Mouse (Mus musculus) kidney, embryonic 14.5 days (tissue): Measurements from ENCODE around the gene Git2. TPM values are rescaled to one million over a fixed set of nuclear protein-coding genes. Genes with fewer than 3 reads are reported as not detected.

Source experiments
- ATAC-seq: fragments of 200-750 bp; cut with Nextera tagmentation; 2 replicates; pipeline ENCODE4 v1.8.0; 2017; ENCODE audit warnings: moderate number of reproducible peaks, mild to moderate bottlenecking, moderate TSS enrichment, moderate library complexity; ENCODE audit not compliant: low FRiP score, low TSS enrichment
- H3K27ac ChIP-seq: fragments of 300-500 bp; sonication (generic); 2 replicates; pipeline ENCODE4 v1.5.1; 2014; ENCODE audit warnings: low read depth, mild to moderate bottlenecking, low read length, moderate library complexity, mixed read lengths
- H3K27me3 ChIP-seq: fragments of 300-500 bp; sonication (generic); 2 replicates; pipeline ENCODE4 v1.6.1; 2014; ENCODE audit warnings: mild to moderate bottlenecking, low read length; ENCODE audit not compliant: control insufficient read depth, insufficient read depth
- H3K36me3 ChIP-seq: fragments of 300-500 bp; sonication (generic); 2 replicates; pipeline ENCODE4 v1.6.1; 2014; ENCODE audit warnings: low read length, mixed read lengths; ENCODE audit not compliant: control insufficient read depth, insufficient read depth
- H3K4me1 ChIP-seq: fragments of 300-500 bp; sonication (generic); 2 replicates; pipeline ENCODE4 v1.6.1; 2014; ENCODE audit warnings: low read length, mixed read lengths; ENCODE audit not compliant: control insufficient read depth, insufficient read depth
- H3K4me2 ChIP-seq: fragments of 300-500 bp; sonication (generic); replicated peaks from 2 replicates; pipeline ENCODE4 v1.6.1; 2014; ENCODE audit warnings: low read depth, mild to moderate bottlenecking, low read length
- H3K4me3 ChIP-seq: fragments of 300-500 bp; sonication (generic); 2 replicates; pipeline ENCODE4 v1.5.1; 2014; ENCODE audit warnings: mild to moderate bottlenecking, low read length
- H3K9ac ChIP-seq: fragments of 300-500 bp; sonication (generic); 2 replicates; pipeline ENCODE4 v1.6.1; 2014; ENCODE audit warnings: low read depth, mild to moderate bottlenecking, low read length, moderate library complexity
- H3K9me3 ChIP-seq: fragments of 300-500 bp; sonication (generic); 2 replicates; pipeline ENCODE4 v1.6.1; 2016; ENCODE audit warnings: low read length; ENCODE audit not compliant: control insufficient read depth
- WGBS: fragments of 180-500 bp; shearing (Covaris S2); extraction: QIAGEN DNeasy Blood & Tissue Kit; methylation state at CpG from one replicate; pipeline ENCODE4 v1.1.7; 2014; 5-methylcytosine and 5-hydroxymethylcytosine counted together
- polyA plus RNA-seq: library from polyadenylated mRNA; unstranded; fragments of >200 nt; fragmentation: Nextera tagmentation; extraction: Ambion mirVana; gene quantifications from 2 replicates; pipeline ENCODE4 v1.2.1, GENCODE M21; 2014

Git2 gene
- polyA plus RNA-seq, 1 experiment from 2014 or later = 41.7 TPM

DNA sequence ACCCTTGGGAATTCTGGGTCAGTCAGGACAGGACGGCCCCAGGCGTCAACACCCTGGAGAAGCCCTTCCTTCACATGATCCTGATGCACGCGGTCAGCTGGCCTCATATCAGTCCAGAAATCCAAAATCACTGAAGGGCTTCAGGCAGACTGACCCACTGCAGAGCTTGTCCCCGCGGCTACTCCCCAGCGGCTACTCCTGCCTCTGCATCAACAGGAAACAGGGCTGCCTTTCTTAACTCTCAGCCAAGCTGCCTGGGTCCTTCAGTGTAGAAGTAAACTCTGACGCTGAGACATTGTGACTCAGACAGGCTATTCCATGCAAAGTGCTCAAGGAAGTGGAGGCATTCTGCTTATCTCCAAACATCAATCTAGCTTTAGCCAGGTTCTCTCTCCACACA, 13.3 kb downstream of the Git2 start:
- H3K36me3 ChIP-seq = peaks cover 62% of the 10 kb centered on the region
- no peaks in the 10 kb centered on the region for H3K27me3 ChIP-seq
- no peak overlapping the region for H3K9ac ChIP-seq
- no peak for ATAC-seq
- no peak overlapping the region for H3K27ac ChIP-seq
- H3K4me1 ChIP-seq = no peaks in the 10 kb centered on the region
- no peaks in the 10 kb centered on the region for H3K9me3 ChIP-seq
- no peak overlapping the region for H3K4me2 ChIP-seq
- no peak overlapping the region for H3K4me3 ChIP-seq
- WGBS = 89% methylated on average over 8 of the region's 8 CpGs

DNA sequence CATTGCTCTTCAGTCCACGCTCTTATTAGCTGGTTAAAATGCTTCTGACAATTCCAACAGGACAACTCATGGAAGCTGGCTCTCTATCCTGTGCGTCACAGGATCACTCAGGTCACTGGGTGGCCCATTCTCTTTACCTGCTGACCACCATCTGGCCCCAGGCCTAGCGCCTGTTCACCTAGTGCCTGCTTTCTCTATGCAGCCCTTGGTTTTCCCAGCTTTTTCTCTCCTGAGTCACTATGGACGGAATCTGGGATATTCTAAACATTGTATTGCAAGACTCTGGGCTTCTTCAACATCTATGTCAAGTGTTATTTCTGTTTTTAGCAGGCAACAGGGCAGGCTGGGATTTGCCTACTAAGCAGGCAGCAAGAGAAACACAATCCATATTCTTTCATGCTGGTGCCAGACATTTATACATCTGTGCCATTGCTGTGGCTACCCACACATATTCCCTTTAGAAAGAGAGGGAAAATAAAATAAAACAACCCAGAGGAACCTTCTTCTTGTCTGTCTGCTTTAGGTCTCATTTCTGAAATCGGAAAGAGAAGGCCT, 15.7 kb downstream of the Git2 start:
- no peak overlapping the region for H3K4me3 ChIP-seq
- no peak overlapping the region for H3K4me2 ChIP-seq
- WGBS = 91% methylated on average over 5 of the region's 5 CpGs
- no peaks in the 10 kb centered on the region for H3K9me3 ChIP-seq
- H3K4me1 ChIP-seq = no peaks in the 10 kb centered on the region
- peaks cover 66% of the 10 kb centered on the region for H3K36me3 ChIP-seq
- no peaks in the 10 kb centered on the region for H3K27me3 ChIP-seq
- no peak overlapping the region for H3K27ac ChIP-seq
- no peak overlapping the region for H3K9ac ChIP-seq
- ATAC-seq = no peak

DNA sequence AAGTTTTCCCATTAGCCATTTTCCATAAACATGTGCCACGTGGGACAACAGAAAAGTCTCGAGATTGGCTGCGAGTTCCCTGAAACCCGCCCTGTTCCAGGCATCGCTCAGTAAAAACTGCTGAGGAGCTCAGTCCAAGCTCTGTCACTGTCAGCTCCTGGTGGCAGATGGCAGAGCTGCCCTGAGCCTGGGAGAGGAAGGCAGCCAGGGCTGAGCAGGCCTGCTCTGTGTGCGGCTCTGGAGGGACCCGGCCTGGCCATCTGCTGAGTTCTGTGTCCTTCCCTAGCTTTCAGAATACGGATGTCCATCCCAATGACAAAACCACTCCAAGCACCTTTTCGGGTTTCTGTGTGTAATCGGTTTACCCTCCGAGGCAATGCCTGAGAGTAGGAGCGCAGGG, 21.9 kb downstream of the Git2 start:
- no peak overlapping the region for H3K4me3 ChIP-seq
- WGBS = 93% methylated on average over 12 of the region's 12 CpGs
- no peaks in the 10 kb centered on the region for H3K27me3 ChIP-seq
- no peaks in the 10 kb centered on the region for H3K9me3 ChIP-seq
- no peak overlapping the region for H3K9ac ChIP-seq
- no peak for ATAC-seq
- no peaks in the 10 kb centered on the region for H3K4me1 ChIP-seq
- no peak overlapping the region for H3K4me2 ChIP-seq
- no peak overlapping the region for H3K27ac ChIP-seq
- H3K36me3 ChIP-seq = peaks cover 71% of the 10 kb centered on the region

DNA sequence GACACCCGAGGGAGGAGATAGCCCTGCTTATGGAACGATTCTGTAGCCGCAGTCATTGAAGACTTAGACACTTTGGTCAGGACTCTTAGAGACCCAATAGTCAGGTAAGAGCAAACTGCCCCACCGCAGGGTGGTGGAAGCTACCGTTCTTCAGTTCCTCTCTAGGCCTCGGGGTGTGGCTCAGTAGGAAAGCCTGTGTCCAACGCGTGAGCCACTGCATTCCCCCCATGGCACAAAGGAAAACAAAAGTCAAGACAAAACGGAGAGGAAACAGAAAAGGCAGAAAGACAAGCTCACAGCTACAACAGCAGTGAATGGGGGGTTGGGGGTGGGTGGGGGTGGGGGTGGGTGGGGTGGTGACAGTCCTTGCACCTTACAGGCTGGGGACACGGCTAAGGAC, 22.9 kb downstream of the Git2 start:
- Histone ChIP-seq H3K4me3 (no peak overlapping the region), H3K27ac (no peak overlapping the region), H3K9ac (no peak overlapping the region), H3K36me3 (peaks cover 78% of the 10 kb centered on the region), H3K4me1 (no peaks in the 10 kb centered on the region), H3K4me2 (no peak overlapping the region), H3K27me3 (no peaks in the 10 kb centered on the region), H3K9me3 (no peaks in the 10 kb centered on the region)
- no peak for ATAC-seq
- 91% methylated on average over 10 of the region's 10 CpGs for WGBS

DNA sequence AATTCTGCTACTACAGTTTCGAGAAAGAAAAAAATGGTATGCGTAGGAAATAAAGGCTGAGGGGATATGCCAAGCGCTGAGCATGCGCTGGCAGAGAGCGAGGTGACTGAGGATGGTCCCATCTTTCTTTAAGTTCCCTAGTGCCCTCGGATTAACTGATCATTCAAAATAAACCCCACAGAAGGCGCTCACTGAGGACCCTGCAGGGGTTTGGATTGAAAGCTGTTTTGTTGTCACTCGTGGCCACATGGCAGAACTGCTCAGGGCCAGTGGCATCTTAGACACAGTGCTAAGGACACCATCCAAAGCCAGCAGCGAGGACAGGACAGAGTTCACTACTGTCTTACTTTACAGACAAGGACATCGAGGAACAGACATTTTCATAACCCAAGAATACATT, 25.0 kb downstream of the Git2 start:
- Histone ChIP-seq H3K4me3 (no peak overlapping the region), H3K36me3 (peaks cover 79% of the 10 kb centered on the region), H3K27me3 (no peaks in the 10 kb centered on the region), H3K27ac (no peak overlapping the region), H3K9me3 (no peaks in the 10 kb centered on the region), H3K9ac (no peak overlapping the region), H3K4me2 (no peak overlapping the region), H3K4me1 (no peaks in the 10 kb centered on the region)
- no peak for ATAC-seq
- 86% methylated on average over 10 of the region's 10 CpGs for WGBS

DNA sequence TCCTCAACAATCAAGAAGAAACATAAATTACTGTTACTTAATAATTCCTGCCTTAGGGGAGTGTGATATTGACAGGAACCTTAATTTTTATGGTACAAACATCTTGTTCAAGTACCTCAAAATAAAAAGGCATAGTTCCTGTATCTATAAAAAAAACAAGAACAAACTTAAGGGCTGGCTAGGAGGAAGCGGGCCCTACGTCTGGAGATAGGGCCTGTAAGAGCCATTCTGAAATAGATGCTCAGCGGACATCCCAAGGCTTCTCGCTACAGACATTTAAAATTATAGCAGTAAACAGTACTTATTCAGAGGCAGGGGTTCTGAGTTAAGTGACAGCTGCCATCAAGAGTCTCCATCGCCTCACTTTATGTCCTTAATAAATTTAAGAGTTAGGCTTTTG, 27.8 kb downstream of the Git2 start:
- no peak overlapping the region for H3K4me2 ChIP-seq
- peaks cover 82% of the 10 kb centered on the region for H3K36me3 ChIP-seq
- no peak overlapping the region for H3K4me3 ChIP-seq
- no peaks in the 10 kb centered on the region for H3K9me3 ChIP-seq
- WGBS = 93% methylated on average over 5 of the region's 5 CpGs
- no peak for ATAC-seq
- no peaks in the 10 kb centered on the region for H3K27me3 ChIP-seq
- no peaks in the 10 kb centered on the region for H3K4me1 ChIP-seq
- H3K27ac ChIP-seq = no peak overlapping the region
- no peak overlapping the region for H3K9ac ChIP-seq

DNA sequence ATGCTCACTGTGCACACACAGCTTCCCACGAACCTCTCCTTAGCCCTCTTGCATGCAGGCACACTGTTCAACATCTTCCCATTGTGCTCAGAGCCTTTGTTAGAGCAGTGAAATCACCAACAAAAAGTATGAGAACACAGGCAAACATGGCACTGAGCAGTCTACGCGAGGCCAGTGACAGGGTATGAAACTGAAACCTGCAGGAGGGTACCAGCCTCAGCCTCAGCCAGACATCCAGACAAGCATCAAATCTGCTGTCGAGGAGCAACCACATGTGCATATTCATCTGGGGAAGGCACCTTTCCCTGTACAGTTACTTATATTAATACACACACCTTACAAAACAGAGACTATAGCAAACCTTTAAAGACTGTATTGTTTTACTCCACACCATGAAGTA, 28.4 kb downstream of the Git2 start:
- no peaks in the 10 kb centered on the region for H3K4me1 ChIP-seq
- no peaks in the 10 kb centered on the region for H3K27me3 ChIP-seq
- WGBS = 92% methylated on average over 4 of the region's 4 CpGs
- peaks cover 84% of the 10 kb centered on the region for H3K36me3 ChIP-seq
- no peak overlapping the region for H3K4me2 ChIP-seq
- no peak for ATAC-seq
- H3K27ac ChIP-seq = no peak overlapping the region
- H3K9me3 ChIP-seq = no peaks in the 10 kb centered on the region
- H3K4me3 ChIP-seq = no peak overlapping the region
- H3K9ac ChIP-seq = no peak overlapping the region

DNA sequence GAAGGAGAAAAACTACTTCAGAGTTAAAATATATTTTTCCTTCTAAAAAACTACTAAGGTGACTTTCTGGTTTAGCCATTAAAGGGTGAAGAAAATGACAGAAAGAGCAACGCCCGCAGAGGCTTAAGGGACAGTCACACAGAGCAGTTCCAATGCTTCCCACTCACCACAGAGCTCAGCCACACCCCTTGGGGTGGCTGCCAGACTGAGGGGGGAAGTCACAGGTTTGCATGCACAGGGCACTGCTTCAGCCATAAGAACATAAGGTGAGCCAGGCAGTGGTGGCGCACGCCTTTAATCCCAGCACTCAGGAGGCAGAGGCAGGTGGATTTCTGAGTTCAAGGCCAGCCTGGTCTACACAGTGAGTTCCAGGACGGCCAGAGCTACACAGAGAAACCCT, 29.7 kb downstream of the Git2 start:
- H3K27me3 ChIP-seq = no peaks in the 10 kb centered on the region
- H3K4me3 ChIP-seq = no peak overlapping the region
- H3K9me3 ChIP-seq = no peaks in the 10 kb centered on the region
- 90% methylated on average over 5 of the region's 5 CpGs for WGBS
- no peak overlapping the region for H3K4me2 ChIP-seq
- peaks cover 85% of the 10 kb centered on the region for H3K36me3 ChIP-seq
- H3K4me1 ChIP-seq = no peaks in the 10 kb centered on the region
- no peak overlapping the region for H3K9ac ChIP-seq
- no peak overlapping the region for H3K27ac ChIP-seq
- no peak for ATAC-seq

DNA sequence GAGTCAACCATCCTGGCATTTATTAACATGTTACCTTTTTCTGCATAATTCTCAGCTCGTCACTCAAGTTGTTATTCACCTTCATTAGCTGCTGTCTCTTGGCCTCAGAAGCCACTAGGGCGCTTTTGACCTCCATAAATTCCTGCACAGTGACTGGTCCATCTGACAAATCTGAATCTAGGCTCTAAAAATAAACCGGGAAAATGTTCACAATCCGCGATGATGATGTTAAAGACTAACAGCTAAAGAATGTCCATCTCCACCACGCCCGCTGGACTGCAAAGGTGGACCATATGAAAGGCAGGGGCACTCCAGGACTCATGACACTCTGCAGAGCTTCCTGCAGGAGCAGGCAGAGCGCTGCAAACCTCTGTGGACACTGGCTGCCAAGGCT, 31.6 kb downstream of the Git2 start:
- no peak for ATAC-seq
- Histone ChIP-seq H3K27me3 (no peaks in the 10 kb centered on the region), H3K4me2 (no peak overlapping the region), H3K27ac (no peak overlapping the region), H3K36me3 (peaks cover 82% of the 10 kb centered on the region), H3K9me3 (no peaks in the 10 kb centered on the region), H3K9ac (no peak overlapping the region), H3K4me3 (no peak overlapping the region), H3K4me1 (no peaks in the 10 kb centered on the region)
- WGBS = 91% methylated on average over 8 of the region's 8 CpGs
